Mouse (Mus musculus) frontal cortex, postnatal 10 days (tissue): ENCODE data around the gene Olfr281.

Experiments
- DNase-seq, 2 experiments: peaks; one replicate each; pipeline ENCODE4 v3.0.0; 2022; ENCODE audit warnings: low spot score in 2 of 2, mixed read lengths in 1 of 2

Gene Olfr281

GRCm38 (mm10) chr15:98483907-98484886, 31.8 kb downstream of the Olfr281 start:
- DNase-seq: no peak

GRCm38 (mm10) chr15:98486433-98487021, 34.1 kb downstream of the Olfr281 start:
- no peak for DNase-seq

DNA sequence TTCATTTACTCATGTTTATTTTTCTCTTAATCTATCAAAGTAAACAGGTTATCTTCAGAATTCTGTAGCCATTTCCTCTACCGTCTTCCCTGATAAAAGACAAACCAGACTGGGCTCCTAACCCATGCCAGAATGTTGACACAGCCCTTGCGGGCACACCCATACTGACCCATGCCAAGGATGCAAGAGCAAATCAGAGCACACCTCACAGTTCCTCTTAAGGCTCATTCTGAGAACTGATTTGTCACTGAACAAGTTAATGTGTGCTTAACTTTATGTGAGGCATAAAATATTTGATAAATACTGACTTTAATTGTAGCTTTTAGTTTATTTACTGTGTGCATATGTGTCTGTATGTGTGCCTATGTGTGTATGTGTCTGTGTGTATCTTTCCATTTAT, 38.9 kb downstream of the Olfr281 start:
- DNase-seq: no peak

- no peak for DNase-seq
Measured at GRCm38 (mm10) chr15:98492102-98492501, 39.7 kb downstream of the Olfr281 start, which contains the start of gene Olfr279. Gene Olfr279, plus strand, starts transcription at chr15:98492402.

DNA sequence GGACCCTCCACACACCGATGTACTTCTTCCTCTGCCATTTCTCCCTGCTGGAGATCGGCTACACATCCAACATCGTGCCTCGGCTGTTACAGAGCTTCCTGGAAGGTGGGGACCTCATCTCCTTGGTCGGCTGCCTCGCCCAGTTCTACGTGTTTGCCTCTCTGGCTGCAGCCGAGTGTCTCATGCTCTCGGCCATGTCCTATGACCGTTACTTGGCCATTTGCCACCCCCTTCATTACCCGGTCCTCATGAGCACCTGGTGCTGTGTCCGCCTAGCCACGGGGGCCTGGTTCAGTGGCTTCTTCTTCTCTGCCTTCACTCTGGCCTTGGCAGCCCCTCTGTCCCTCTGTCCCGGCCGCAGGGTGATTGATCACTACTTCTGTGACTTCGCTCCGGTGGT, 45.2 kb downstream of the Olfr281 start:
- DNase-seq: no peak

DNA sequence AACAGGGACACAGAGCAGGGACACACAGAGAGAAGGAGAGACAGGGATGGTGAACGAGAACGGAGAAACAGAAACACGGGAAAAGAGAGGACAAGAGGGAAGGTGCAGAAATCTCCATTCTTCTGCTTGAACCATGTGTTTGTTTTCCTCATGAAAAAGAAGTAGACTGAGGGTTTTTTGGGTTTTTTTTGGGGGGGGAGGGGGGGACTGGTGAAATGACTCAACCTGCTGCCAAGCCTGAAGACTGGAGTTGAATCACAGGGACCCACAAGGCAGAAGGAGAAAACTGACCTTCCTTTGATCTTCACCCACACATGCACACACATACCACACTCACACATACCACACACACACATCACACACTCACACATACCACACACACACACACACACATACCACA, 50.9 kb downstream of the Olfr281 start:
- DNase-seq: no peak

- DNase-seq: peak in 1 of 2 experiments; percentile 61
Measured at GRCm38 (mm10) chr15:98504514-98504913, 52.1 kb downstream of the Olfr281 start.

DNA sequence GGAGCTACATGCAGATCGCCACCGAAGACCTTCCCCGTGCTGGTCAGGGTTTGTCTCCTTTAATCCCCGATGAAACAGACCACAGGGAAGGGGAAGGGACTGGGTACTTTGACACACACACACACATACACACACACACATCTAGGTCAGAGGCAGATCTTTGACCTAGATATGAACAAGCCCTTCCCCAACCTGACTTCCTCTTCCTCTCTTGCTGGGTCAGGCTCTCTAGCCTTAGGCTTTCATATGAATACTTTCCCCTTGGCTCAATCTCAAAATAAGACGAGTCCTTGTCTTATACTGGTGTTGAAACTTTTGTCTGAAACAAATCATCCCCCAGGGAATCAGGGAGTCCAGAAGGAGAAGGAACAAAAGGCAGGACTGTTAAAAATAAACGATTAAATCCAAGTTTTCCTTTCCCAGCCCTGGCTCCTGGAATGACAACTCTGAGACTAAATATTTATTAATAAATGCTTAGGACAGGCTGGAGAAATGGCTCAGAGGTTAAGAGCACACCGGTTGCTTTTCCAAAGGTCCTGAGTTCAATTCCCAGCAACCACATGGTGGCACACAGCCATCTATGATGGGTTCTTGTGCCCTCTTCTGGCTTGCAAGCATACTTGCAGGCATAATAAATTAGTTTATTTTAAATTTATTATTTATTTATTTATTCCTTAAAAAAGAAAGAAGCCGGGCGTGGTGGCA, 54.0 kb downstream of the Olfr281 start:
- DNase-seq: no peak

GRCm38 (mm10) chr15:98507321-98507720, 54.9 kb downstream of the Olfr281 start:
- DNase-seq: no peak

DNA sequence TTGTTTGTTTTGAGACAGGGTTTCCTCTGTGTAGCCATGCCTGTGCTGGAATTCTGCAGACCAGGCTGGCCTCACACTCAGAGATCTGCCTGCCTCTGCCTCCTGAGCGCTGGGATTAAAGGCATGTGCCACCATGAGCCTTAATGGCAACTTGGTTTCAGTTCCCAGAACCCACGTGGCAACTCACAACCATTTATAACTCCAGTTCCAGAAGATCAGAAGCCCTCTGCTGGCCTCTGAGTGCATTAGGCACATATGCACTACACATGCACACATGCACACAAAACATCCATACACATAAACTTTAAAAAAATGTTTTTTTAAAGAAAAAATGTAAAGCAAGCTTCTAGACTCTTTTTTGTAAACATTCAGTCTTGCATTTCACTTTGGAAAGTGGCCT, 57.0 kb downstream of the Olfr281 start:
- no peak for DNase-seq
